Mouse (Mus musculus): ENCODE results near the gene Six1. TPM values are rescaled to one million over a fixed set of nuclear protein-coding genes. Genes with fewer than 3 reads are reported as not detected.
"Not testable (repeated sequence)": the region's sequence is repeated elsewhere in the genome, so short reads cannot be mapped to it uniquely, and the experiment has no call there.

Gene Six1
- polyA plus RNA-seq, 1 experiment from 2014 or later, result 58.5 TPM

DNA sequence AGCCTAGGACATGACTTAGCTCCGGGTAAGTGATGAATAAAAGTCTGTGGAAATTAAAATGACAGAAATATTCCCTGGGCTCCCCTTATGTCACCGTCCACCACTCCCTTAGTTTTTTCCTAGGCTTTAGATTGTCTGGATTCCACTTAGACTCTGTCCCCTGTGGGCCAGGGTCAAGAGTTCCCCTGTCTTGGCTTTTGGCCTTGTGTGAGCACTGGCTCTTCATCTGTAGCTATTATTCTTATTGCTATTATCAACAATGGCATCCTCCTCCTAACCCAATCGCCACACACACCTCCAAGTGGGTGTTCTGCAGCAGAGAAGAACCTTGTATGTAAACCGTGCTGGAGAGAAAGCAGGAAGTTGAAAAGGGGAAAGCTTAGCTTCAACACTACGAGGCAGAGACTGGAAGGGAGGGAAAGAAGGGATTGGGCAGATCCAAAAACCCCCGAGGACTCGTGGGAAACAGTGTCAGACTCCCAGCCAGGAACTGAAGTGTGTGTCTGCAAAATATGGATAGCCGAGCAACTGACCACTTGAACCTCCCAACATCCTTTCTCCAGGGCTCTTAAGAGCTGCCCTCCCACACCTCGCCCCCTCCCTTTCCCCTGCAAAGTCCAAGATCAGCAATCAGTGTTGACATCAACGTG, 41.4 kb downstream of the Six1 start:
- no peak overlapping the region for H3K4me2 ChIP-seq (ENCODE audit: low read depth, severe bottlenecking)
- WGBS, result 58% methylated on average over 10 of the region's 10 CpGs
- no peaks in the 10 kb centered on the region for H3K9me3 ChIP-seq (ENCODE audit: control insufficient read depth, low read length)
- H3K4me1 ChIP-seq (ENCODE audit: control insufficient read depth, insufficient read depth, low read length), result no peaks in the 10 kb centered on the region
- no peak overlapping the region for H3K4me3 ChIP-seq (ENCODE audit: low read depth, low read length)
- H3K27ac ChIP-seq (replicated peaks; ENCODE audit: low read depth, low read length), result no peak overlapping the region
- no peak overlapping the region for H3K9ac ChIP-seq (ENCODE audit: low read length)
- ATAC-seq (ENCODE audit: insufficient number of reproducible peaks, low FRiP score, low TSS enrichment, low read depth), result no peak
- no peaks in the 10 kb centered on the region for H3K36me3 ChIP-seq (ENCODE audit: control insufficient read depth, insufficient read depth, low read length)
- H3K27me3 ChIP-seq (ENCODE audit: control insufficient read depth, insufficient read depth, low read length), result no peaks in the 10 kb centered on the region
- DNase-seq (ENCODE audit: low spot score), result no peak

DNA sequence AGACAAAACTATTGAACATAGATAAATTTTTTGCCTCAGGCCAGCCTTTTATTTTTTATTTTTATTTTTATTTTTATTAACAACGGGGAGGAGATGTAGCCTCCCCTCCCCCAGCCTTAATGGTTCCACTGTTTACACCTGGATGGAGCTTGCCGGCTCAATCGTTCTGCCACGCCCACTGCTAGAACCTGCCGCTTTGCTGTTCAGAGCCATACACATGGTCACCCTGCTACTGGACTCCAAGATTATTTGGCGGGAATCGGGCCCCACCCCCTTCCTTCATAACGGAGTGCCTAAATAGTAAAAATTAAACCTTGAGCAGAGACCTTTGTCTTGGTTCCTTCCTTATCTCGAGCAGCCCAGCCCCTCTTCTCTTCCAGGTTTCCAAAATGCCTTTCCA, 50.8 kb downstream of the Six1 start:
- 39% methylated on average over 9 of the region's 9 CpGs for WGBS

GRCm38 (mm10) chr12:73002281-73002680, 51.4 kb downstream of the Six1 start:
- not testable (repeated sequence) for H3K4me3 ChIP-seq (ENCODE audit: low read depth, low read length); ATAC-seq (ENCODE audit: insufficient number of reproducible peaks, low FRiP score, low TSS enrichment, low read depth); H3K9me3 ChIP-seq (ENCODE audit: control insufficient read depth, low read length); H3K27me3 ChIP-seq (ENCODE audit: control insufficient read depth, insufficient read depth, low read length); H3K4me1 ChIP-seq (ENCODE audit: control insufficient read depth, insufficient read depth, low read length); H3K36me3 ChIP-seq (ENCODE audit: control insufficient read depth, insufficient read depth, low read length); H3K9ac ChIP-seq (ENCODE audit: low read length); H3K4me2 ChIP-seq (ENCODE audit: low read depth, severe bottlenecking); H3K27ac ChIP-seq (replicated peaks; ENCODE audit: low read depth, low read length); DNase-seq (ENCODE audit: low spot score)
- 44% methylated on average over 17 of the region's 17 CpGs for WGBS

More for the DNA sequence above, 50.8 kb downstream of the Six1 start:
- not testable (repeated sequence) for H3K4me2 ChIP-seq (ENCODE audit: low read depth, severe bottlenecking); ATAC-seq (ENCODE audit: insufficient number of reproducible peaks, low FRiP score, low TSS enrichment, low read depth); H3K27me3 ChIP-seq (ENCODE audit: control insufficient read depth, insufficient read depth, low read length); H3K9me3 ChIP-seq (ENCODE audit: control insufficient read depth, low read length); H3K27ac ChIP-seq (replicated peaks; ENCODE audit: low read depth, low read length); H3K4me1 ChIP-seq (ENCODE audit: control insufficient read depth, insufficient read depth, low read length); H3K9ac ChIP-seq (ENCODE audit: low read length); H3K4me3 ChIP-seq (ENCODE audit: low read depth, low read length); H3K36me3 ChIP-seq (ENCODE audit: control insufficient read depth, insufficient read depth, low read length); DNase-seq (ENCODE audit: low spot score)

DNA sequence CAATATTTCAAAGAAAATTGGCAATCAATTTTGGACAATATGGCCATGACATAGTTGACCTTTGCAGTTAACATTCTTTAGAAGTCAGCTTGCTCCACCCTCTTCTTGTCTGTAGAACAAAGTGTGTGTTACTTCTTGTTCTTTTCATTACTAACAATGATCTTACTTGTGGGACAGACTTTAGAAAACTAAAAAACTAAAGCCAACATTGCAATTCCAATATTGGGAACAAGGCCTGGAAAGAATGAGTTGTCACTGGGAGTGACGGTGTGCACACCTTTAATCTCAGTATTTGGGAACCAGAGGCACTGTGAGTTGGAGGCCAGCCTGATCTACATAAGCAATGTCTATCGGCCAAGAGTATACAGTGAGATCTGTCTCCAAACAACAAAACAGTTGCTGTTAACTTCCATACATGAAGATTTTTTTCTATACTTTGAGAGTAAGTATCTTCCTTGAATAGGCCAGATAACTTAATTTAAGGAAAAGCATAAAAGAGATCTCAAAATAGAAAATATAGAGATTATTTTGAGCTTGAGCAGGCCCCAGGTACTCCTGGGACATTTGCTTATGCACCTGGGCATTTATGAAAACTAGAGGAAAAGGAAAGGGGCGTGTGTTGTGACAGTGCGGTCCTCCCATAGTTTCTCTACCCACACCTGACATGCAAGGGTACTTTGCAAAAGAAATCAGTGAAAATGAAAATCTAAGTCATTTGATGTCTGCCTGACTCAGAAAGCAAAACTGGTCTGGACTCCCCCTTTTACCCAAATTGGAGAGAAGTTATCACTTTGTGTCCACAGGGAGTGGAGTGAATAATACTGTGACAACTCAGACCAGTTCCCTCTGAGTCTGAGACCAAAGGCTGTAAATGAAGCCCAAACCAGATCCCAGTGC, 55.3 kb downstream of the Six1 start:
- Histone ChIP-seq H3K4me1 (ENCODE audit: control insufficient read depth, insufficient read depth, low read length) (no peaks in the 10 kb centered on the region), H3K9me3 (ENCODE audit: control insufficient read depth, low read length) (no peaks in the 10 kb centered on the region), H3K4me2 (ENCODE audit: low read depth, severe bottlenecking) (no peak overlapping the region), H3K4me3 (ENCODE audit: low read depth, low read length) (no peak overlapping the region), H3K9ac (ENCODE audit: low read length) (no peak overlapping the region), H3K36me3 (ENCODE audit: control insufficient read depth, insufficient read depth, low read length) (no peaks in the 10 kb centered on the region), H3K27ac (replicated peaks; ENCODE audit: low read depth, low read length) (no peak overlapping the region), H3K27me3 (ENCODE audit: control insufficient read depth, insufficient read depth, low read length) (no peaks in the 10 kb centered on the region)
- 83% methylated on average over 4 of the region's 4 CpGs for WGBS
- DNase-seq (ENCODE audit: low spot score) (no peak), ATAC-seq (ENCODE audit: insufficient number of reproducible peaks, low FRiP score, low TSS enrichment, low read depth) (no peak)

DNA sequence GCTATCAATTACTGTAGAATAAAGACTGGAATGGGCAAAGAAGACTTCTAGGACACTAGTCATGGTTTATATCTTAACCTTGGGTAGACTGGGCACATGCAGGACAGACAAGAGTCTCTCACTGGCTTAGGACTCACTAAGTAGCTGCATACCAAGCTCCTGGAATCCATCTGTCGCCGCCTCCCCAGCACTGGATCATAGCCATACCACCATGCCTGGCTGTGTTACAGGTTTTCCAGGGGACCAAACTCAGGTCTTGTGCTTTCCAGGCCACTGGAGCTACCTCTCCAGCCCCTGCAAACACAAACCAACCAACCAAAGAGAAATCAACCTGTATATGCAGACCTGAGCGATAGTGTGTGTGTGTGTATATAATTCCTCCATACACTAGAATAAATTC, 57.0 kb downstream of the Six1 start:
- 85% methylated on average over 3 of the region's 3 CpGs for WGBS
- Histone ChIP-seq H3K36me3 (ENCODE audit: control insufficient read depth, insufficient read depth, low read length) (no peaks in the 10 kb centered on the region), H3K4me1 (ENCODE audit: control insufficient read depth, insufficient read depth, low read length) (no peaks in the 10 kb centered on the region), H3K9ac (ENCODE audit: low read length) (no peak overlapping the region), H3K4me3 (ENCODE audit: low read depth, low read length) (no peak overlapping the region), H3K4me2 (ENCODE audit: low read depth, severe bottlenecking) (no peak overlapping the region), H3K9me3 (ENCODE audit: control insufficient read depth, low read length) (no peaks in the 10 kb centered on the region), H3K27me3 (ENCODE audit: control insufficient read depth, insufficient read depth, low read length) (no peaks in the 10 kb centered on the region), H3K27ac (replicated peaks; ENCODE audit: low read depth, low read length) (no peak overlapping the region)
- DNase-seq (ENCODE audit: low spot score) (no peak), ATAC-seq (ENCODE audit: insufficient number of reproducible peaks, low FRiP score, low TSS enrichment, low read depth) (no peak)

Other genes starting within 250 kb of the Six1 start
- not detected in 2 replicates for gene Six6, start 114.0 kb downstream of the Six1 start, polyA plus RNA-seq (2014; fragmentation: Nextera tagmentation; extraction: Ambion mirVana)
- gene 4930447C04Rik, start 113.1 kb downstream of the Six1 start, polyA plus RNA-seq (2014; fragmentation: Nextera tagmentation; extraction: Ambion mirVana), result 2.6 and 4.1 TPM in 2 replicates
- 23.2 and 27.0 TPM in 2 replicates for gene Six4, start 59.6 kb upstream of the Six1 start, polyA plus RNA-seq (2014; fragmentation: Nextera tagmentation; extraction: Ambion mirVana)
- 50.4 and 51.6 TPM in 2 replicates for gene Mnat1, start 69.8 kb upstream of the Six1 start, polyA plus RNA-seq (2014; fragmentation: Nextera tagmentation; extraction: Ambion mirVana)
- gene Trmt5, start 232.8 kb upstream of the Six1 start, polyA plus RNA-seq (2014; fragmentation: Nextera tagmentation; extraction: Ambion mirVana), result 25.0 and 25.3 TPM in 2 replicates
- gene Slc38a6, start 232.9 kb upstream of the Six1 start, polyA plus RNA-seq (2014; fragmentation: Nextera tagmentation; extraction: Ambion mirVana), result 13.5 and 14.1 TPM in 2 replicates

Measured in limb, embryonic 11.5 days (tissue).